Mouse (Mus musculus) megakaryocyte, embryonic 14.5 days (primary cell): ENCODE results near the gene Sar1b.

Experiments
- FLI1 ChIP-seq: IDR thresholded peaks from 2 replicates; pipeline ENCODE4 v1.6.1; 2012; ENCODE audit warnings: low read length, inconsistent platforms, mixed read lengths
- GATA1 ChIP-seq: IDR thresholded peaks from 3 replicates; pipeline ENCODE4 v1.6.1; 2012; ENCODE audit warnings: mixed read lengths, low read length, inconsistent platforms, borderline replicate concordance

- no peak for TF ChIP-seq GATA1
- no peak for TF ChIP-seq FLI1
Observed at GRCm38 (mm10) chr11:51834067-51834411, 70.6 kb downstream of the Sar1b start.
